Mouse (Mus musculus) spleen, postnatal 36 days (tissue): Measurements from ENCODE around the gene Ncaph.
A peak's percentile ranks its signal among the peaks of the same experiment; 100 is the strongest.
"Not testable (repeated sequence)": the region's sequence is repeated elsewhere in the genome, so short reads cannot be mapped to it uniquely, and the experiment has no call there.

Experiments
- DNase-seq, 2 experiments: peaks; one replicate each; pipeline ENCODE4 v3.0.0; 2022; ENCODE audit warnings: low spot score in 2 of 2, mixed read lengths in 1 of 2

The Ncaph gene

GRCm38 (mm10) chr2:127133621-127134461 lies at the start of gene Ncaph:
Ncaph (minus strand) TSS chr2:127133954.
- peak; percentile 89 to 90 for DNase-seq

- DNase-seq: peak; percentile 89 to 92
Observed at GRCm38 (mm10) chr2:127182598-127183381, 49.0 kb upstream of the Ncaph start.

- peak in 1 of 2 experiments; percentile 29 for DNase-seq
Observed at GRCm38 (mm10) chr2:127166261-127166660, 32.5 kb upstream of the Ncaph start.

GRCm38 (mm10) chr2:127165675-127166074 lies 31.9 kb upstream of the Ncaph start:
- no peak for DNase-seq

GRCm38 (mm10) chr2:127145699-127146098 lies 11.9 kb upstream of the Ncaph start:
- no peak for DNase-seq

- DNase-seq: peak; percentile 83 to 86
Observed at GRCm38 (mm10) chr2:127143158-127144063, 9.7 kb upstream of the Ncaph start, which contains the start of gene Itpripl1. Itpripl1 (minus strand) TSS chr2:127143442.

GRCm38 (mm10) chr2:127142577-127143157 lies 8.9 kb upstream of the Ncaph start:
- no peak for DNase-seq

GRCm38 (mm10) chr2:127142031-127142430 lies 8.3 kb upstream of the Ncaph start:
- no peak for DNase-seq

GRCm38 (mm10) chr2:127140011-127140410 lies 6.3 kb upstream of the Ncaph start:
- no peak for DNase-seq

GRCm38 (mm10) chr2:127139605-127140004 lies 5.9 kb upstream of the Ncaph start:
- DNase-seq: no peak

- DNase-seq: no peak
Observed at GRCm38 (mm10) chr2:127139094-127139493, 5.3 kb upstream of the Ncaph start.

GRCm38 (mm10) chr2:127138449-127138848 lies 4.7 kb upstream of the Ncaph start:
- no peak for DNase-seq

GRCm38 (mm10) chr2:127137838-127138420 lies 4.2 kb upstream of the Ncaph start:
- no peak for DNase-seq

GRCm38 (mm10) chr2:127136979-127137378 lies 3.2 kb upstream of the Ncaph start:
- peak; percentile 30 to 37 for DNase-seq

GRCm38 (mm10) chr2:127135255-127135654 lies 1.5 kb upstream of the Ncaph start:
- DNase-seq: not testable (repeated sequence)

- no peak for DNase-seq
Observed at GRCm38 (mm10) chr2:127131353-127131752, 2.4 kb downstream of the Ncaph start.

- no peak for DNase-seq
Observed at GRCm38 (mm10) chr2:127128926-127129325, 4.8 kb downstream of the Ncaph start.

- no peak for DNase-seq
Observed at GRCm38 (mm10) chr2:127121591-127122235, 12.0 kb downstream of the Ncaph start.

- no peak for DNase-seq
Observed at GRCm38 (mm10) chr2:127108986-127109385, 24.8 kb downstream of the Ncaph start.

- DNase-seq: no peak
Observed at GRCm38 (mm10) chr2:127092000-127092399, 41.8 kb downstream of the Ncaph start.
